Mouse (Mus musculus) liver, embryonic 14.5 days (tissue): ENCODE data around the gene Hmgb2.

ENCODE experiments used
- CTCF ChIP-seq: IDR thresholded peaks from 2 replicates; pipeline ENCODE4 v1.5.1; 2016; ENCODE audit warnings: antibody characterized with exemption, low read depth, control low read depth
- EP300 ChIP-seq: IDR thresholded peaks from 2 replicates; pipeline ENCODE4 v1.6.1; 2016; ENCODE audit warnings: antibody characterized with exemption, low read depth

GRCm38 (mm10) chr8:57546834-57547233 lies 35.1 kb downstream of the Hmgb2 start:
- TF ChIP-seq CTCF, result no peak
- TF ChIP-seq EP300, result no peak
